Mouse (Mus musculus) kidney, postnatal 0 days (tissue): ENCODE data around the gene Pgap1. TPM values are rescaled to one million over a fixed set of nuclear protein-coding genes. Genes with fewer than 3 reads are reported as not detected.

ENCODE experiments used
- ATAC-seq: fragments of 200-750 bp; cut with Nextera tagmentation; replicated peaks from 2 replicates; pipeline ENCODE4 v1.8.0; 2017; ENCODE audit warnings: low read depth, moderate number of reproducible peaks, moderate TSS enrichment, moderate library complexity; ENCODE audit not compliant: low FRiP score
- DNase-seq: peaks from one replicate; pipeline ENCODE4 v3.0.0-alpha.2; 2016; ENCODE audit warnings: low spot score
- H3K27ac ChIP-seq: fragments of 300-500 bp; sonication (generic); 2 replicates; pipeline ENCODE4 v1.5.1; 2014; ENCODE audit warnings: mild to moderate bottlenecking
- H3K27me3 ChIP-seq: fragments of 300-500 bp; sonication (generic); 2 replicates; pipeline ENCODE4 v1.6.1; 2014; ENCODE audit warnings: low read length, mixed read lengths; ENCODE audit not compliant: insufficient read depth
- H3K36me3 ChIP-seq: fragments of 300-500 bp; sonication (generic); 2 replicates; pipeline ENCODE4 v1.6.1; 2014; ENCODE audit warnings: low read length, mixed read lengths; ENCODE audit not compliant: insufficient read depth
- H3K4me1 ChIP-seq: fragments of 300-500 bp; sonication (generic); replicated peaks from 2 replicates; pipeline ENCODE4 v1.6.1; 2014; ENCODE audit warnings: antibody characterized with exemption, low read length, mixed read lengths; ENCODE audit not compliant: insufficient read depth
- H3K4me2 ChIP-seq: fragments of 300-500 bp; sonication (generic); 2 replicates; pipeline ENCODE4 v1.6.1; 2014; ENCODE audit warnings: mild to moderate bottlenecking, low read length, moderate library complexity, mixed read lengths
- H3K4me3 ChIP-seq: fragments of 300-500 bp; sonication (generic); replicated peaks from 2 replicates; pipeline ENCODE4 v1.5.1; 2014; ENCODE audit warnings: low read depth, low read length
- H3K9ac ChIP-seq: fragments of 300-500 bp; sonication (generic); 2 replicates; pipeline ENCODE4 v1.6.1; 2014; ENCODE audit warnings: low read depth, low read length
- H3K9me3 ChIP-seq: fragments of 300-500 bp; sonication (generic); replicated peaks from 2 replicates; pipeline ENCODE4 v1.6.1; 2016; ENCODE audit warnings: low read length, inconsistent platforms, mixed read lengths
- CTCF ChIP-seq: IDR thresholded peaks from 2 replicates; pipeline ENCODE4 v1.5.1; 2016; ENCODE audit warnings: antibody characterized with exemption, low read depth, mild to moderate bottlenecking, moderate library complexity
- WGBS: fragments of 180-500 bp; shearing (Covaris S2); extraction: QIAGEN DNeasy Blood & Tissue Kit; methylation state at CpG from one replicate; pipeline ENCODE4 v1.1.7; 2014; 5-methylcytosine and 5-hydroxymethylcytosine counted together
- polyA plus RNA-seq: library from polyadenylated mRNA; unstranded; fragments of >200 nt; fragmentation: Nextera tagmentation; extraction: Ambion mirVana; gene quantifications from 2 replicates; pipeline ENCODE4 v1.2.1, GENCODE M21; 2015

The Pgap1 gene
- polyA plus RNA-seq, 1 experiment from 2014 or later, result 5.5 TPM

DNA sequence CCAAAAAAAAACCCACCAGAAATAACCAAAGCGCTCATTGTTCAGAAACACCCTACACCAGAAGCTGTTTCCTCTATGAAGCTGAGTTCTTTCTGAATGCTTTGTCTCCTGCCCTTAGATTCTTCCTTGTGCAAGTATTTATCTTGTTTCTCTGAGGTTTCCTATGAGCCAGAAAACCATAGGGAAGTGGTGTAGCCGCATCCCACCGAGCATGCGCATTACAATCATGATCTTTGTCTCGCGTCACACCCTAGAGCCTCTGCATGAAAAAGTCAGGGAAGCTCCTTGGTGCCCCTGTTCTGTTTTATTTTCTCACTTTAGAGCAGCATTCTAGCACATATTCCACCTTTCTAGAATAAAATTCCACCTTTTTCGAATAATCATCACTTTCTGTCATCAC lies 113.8 kb downstream of the Pgap1 start:
- TF ChIP-seq CTCF, result no peak
- H3K27ac ChIP-seq, result no peak overlapping the region
- no peak overlapping the region for H3K9ac ChIP-seq
- DNase-seq, result no peak
- 61% methylated on average over 7 of the region's 7 CpGs for WGBS
- no peak overlapping the region for H3K4me2 ChIP-seq
- no peaks in the 10 kb centered on the region for H3K27me3 ChIP-seq
- H3K4me1 ChIP-seq, result no peaks in the 10 kb centered on the region
- no peaks in the 10 kb centered on the region for H3K36me3 ChIP-seq
- no peak for ATAC-seq
- H3K9me3 ChIP-seq, result no peaks in the 10 kb centered on the region
- no peak overlapping the region for H3K4me3 ChIP-seq

DNA sequence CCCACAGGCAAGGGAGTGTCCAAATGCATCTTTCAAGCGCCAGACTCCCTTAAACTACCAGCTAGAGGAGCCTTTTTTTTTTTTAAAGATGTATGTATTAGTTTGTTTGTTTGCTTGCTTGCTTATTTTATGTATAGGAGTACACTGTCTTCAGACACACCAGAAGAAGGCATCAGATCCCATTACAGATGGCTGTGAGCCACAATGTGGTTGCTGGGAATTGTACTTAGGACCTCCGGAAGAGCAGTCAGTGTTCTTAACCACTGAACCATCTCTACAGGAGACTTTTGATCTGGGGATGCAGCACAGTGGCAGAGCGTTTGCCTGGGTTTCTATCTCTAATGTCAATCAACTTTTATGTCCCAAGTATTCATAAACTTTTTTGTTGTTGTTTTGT lies 118.4 kb downstream of the Pgap1 start:
- Histone ChIP-seq H3K9ac (peak overlapping the region; percentile 91), H3K4me2 (peak overlapping the region; percentile 61), H3K4me1 (0 out of 2 replicates have a peak, but pooled peaks cover 2% of the 10 kb centered on the region), H3K27me3 (no peaks in the 10 kb centered on the region), H3K4me3 (peak overlapping the region; percentile 83), H3K36me3 (0 out of 2 replicates have a peak, but pooled peaks cover 5% of the 10 kb centered on the region), H3K9me3 (no peaks in the 10 kb centered on the region), H3K27ac (no peak overlapping the region; the same call in 1 of the 2 replicates)
- TF ChIP-seq CTCF, result no peak
- 53% methylated on average over 3 of the region's 3 CpGs for WGBS
- ATAC-seq (peak; percentile 12; the same call in 1 of the 2 replicates), DNase-seq (peak; percentile 1)

GRCm38 (mm10) chr1:54438340-54439079 lies 119.0 kb downstream of the Pgap1 start, which contains the start of gene Gtf3c3:
Gtf3c3 (minus strand) TSS chr1:54438971.
- H3K36me3 ChIP-seq, result 0 out of 2 replicates have a peak, but pooled peaks cover 6% of the 10 kb centered on the region
- H3K4me1 ChIP-seq, result 0 out of 2 replicates have a peak, but pooled peaks cover 2% of the 10 kb centered on the region
- no peaks in the 10 kb centered on the region for H3K27me3 ChIP-seq
- TF ChIP-seq CTCF, result no peak
- H3K27ac ChIP-seq, result no peak within 1 kb of the TSS; the same call in 1 of the 2 replicates
- WGBS, result 2% methylated on average over 39 of the region's 39 CpGs
- DNase-seq, result peak; percentile 84
- H3K4me2 ChIP-seq, result peak within 1 kb of the TSS; percentile 61
- H3K4me3 ChIP-seq, result peak within 1 kb of the TSS; percentile 83
- H3K9ac ChIP-seq, result peak within 1 kb of the TSS; percentile 91
- H3K9me3 ChIP-seq, result no peaks in the 10 kb centered on the region
- ATAC-seq, result peak; percentile 99

Other genes starting within 250 kb of the Pgap1 start
- gene Gtf3c3, start 118.7 kb downstream of the Pgap1 start, polyA plus RNA-seq, result 15.2 TPM in 2 replicates